Mouse (Mus musculus): ENCODE data around the gene Sowahd. TPM values are rescaled to one million over a fixed set of nuclear protein-coding genes. Genes with fewer than 3 reads are reported as not detected.
"Not testable (repeated sequence)": the region's sequence is repeated elsewhere in the genome, so short reads cannot be mapped to it uniquely, and the experiment has no call there.

Sowahd gene
- polyA plus RNA-seq, 1 experiment from 2014 or later = not detected

DNA sequence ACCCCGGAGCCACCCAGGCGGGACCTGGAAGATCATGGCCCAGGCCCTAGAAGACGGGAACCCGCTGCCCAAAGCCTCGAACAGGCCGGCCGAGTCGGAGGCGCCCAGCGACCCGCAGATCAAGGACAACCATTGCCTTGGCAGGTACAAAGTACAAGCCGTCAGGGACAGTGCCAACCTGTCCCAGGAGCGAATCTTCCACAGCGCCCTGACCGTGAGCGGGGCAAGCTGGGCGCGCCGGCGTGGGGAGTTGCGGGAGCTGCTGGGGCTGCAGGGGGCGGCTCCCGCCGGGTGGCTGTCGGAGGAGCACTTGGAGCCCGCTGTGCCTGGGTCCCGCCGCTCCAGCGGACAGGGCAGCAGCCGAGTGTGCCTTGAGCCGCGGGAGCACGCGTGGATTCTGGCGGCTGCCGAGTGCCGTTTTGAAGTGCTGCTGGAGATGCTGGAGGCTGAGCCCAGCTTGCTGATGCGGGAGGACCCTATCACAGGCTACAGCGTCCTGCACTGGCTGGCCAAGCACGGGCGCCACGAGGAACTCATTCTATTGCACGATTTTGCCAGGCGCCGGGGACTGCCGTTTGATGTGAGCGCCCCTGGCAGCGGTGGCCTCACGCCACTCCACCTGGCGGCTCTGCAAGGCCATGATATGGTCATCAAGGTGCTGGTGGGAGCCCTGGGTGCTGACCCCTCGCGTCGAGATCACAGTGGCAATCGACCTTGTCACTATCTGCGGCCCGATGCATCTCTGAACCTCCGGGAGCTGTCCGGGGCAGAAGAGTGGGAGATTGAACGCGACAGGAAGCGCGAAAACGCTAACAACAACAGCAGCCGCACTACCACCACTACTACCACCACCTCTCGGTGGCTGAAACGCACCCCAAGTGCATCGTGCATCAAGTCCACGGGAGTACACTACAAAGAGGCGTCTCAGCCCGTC, 512 bp downstream of the Sowahd start:
- peak overlapping the region; percentile 23 for H3K4me3 ChIP-seq (ENCODE audit: low read depth, low read length)
- peak overlapping the region; percentile 54 for H3K4me2 ChIP-seq (ENCODE audit: low read depth, severe bottlenecking)
- no peaks in the 10 kb centered on the region for H3K9me3 ChIP-seq (ENCODE audit: control insufficient read depth, low read length)
- no peak overlapping the region for H3K27ac ChIP-seq (replicated peaks; ENCODE audit: low read depth, low read length)
- WGBS = 10% methylated on average over 70 of the region's 70 CpGs
- H3K27me3 ChIP-seq (ENCODE audit: control insufficient read depth, insufficient read depth, low read length) = peaks cover 35% of the 10 kb centered on the region
- no peak overlapping the region for H3K9ac ChIP-seq (ENCODE audit: low read length)
- DNase-seq (ENCODE audit: low spot score) = peak; percentile 43
- ATAC-seq (ENCODE audit: insufficient number of reproducible peaks, low FRiP score, low TSS enrichment, low read depth) = no peak
- 0 out of 2 replicates have a peak, but pooled peaks cover 4% of the 10 kb centered on the region for H3K4me1 ChIP-seq (ENCODE audit: control insufficient read depth, insufficient read depth, low read length)
- no peaks in the 10 kb centered on the region for H3K36me3 ChIP-seq (ENCODE audit: control insufficient read depth, insufficient read depth, low read length)

DNA sequence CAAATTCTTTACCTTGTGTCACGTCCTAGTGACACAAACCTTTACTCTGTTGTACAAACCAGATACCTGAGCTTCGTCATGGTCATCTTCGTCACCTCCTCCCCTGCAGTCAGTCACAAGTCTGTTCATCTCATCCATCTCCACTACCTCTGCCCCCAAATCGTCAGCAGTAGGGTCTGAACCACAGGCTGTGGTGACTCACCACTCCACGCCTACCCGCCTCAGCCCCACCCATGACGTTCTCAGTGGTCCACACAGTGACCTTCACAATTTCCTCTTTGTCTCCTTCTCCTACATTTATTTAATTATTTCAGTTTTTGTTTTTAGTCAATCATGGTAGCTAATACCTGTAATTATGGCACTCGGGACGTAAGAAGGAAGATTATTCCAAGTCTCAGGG, 15.3 kb downstream of the Sowahd start:
- DNase-seq (ENCODE audit: low spot score) = no peak
- Histone ChIP-seq H3K4me3 (ENCODE audit: low read depth, low read length) (no peak overlapping the region), H3K27ac (replicated peaks; ENCODE audit: low read depth, low read length) (no peak overlapping the region), H3K27me3 (ENCODE audit: control insufficient read depth, insufficient read depth, low read length) (no peaks in the 10 kb centered on the region), H3K4me1 (ENCODE audit: control insufficient read depth, insufficient read depth, low read length) (no peaks in the 10 kb centered on the region), H3K9ac (ENCODE audit: low read length) (no peak overlapping the region), H3K36me3 (ENCODE audit: control insufficient read depth, insufficient read depth, low read length) (no peaks in the 10 kb centered on the region), H3K4me2 (ENCODE audit: low read depth, severe bottlenecking) (no peak overlapping the region), H3K9me3 (ENCODE audit: control insufficient read depth, low read length) (no peaks in the 10 kb centered on the region)
- WGBS = 82% methylated on average over 9 of the region's 9 CpGs
- no peak for ATAC-seq (ENCODE audit: insufficient number of reproducible peaks, low FRiP score, low TSS enrichment, low read depth)

DNA sequence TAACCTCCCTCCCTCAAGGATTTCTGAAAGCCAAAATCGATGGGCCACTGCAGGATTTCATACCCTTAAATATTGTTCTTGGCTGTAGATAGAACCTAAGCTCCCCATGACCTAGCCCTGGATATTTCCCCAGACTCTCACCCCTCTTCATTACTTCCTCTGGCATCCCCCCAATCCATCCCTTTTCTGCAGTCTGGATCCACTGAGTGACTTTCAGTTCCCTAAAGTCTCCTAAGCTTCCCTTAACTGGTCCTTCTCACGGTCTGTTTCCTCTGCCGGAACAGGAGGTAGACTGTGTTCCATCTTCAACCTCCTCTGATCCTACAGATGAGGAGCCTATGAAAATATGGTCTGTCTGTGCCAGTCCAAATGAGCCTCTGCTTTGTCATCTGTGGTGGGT, 18.7 kb downstream of the Sowahd start:
- Histone ChIP-seq H3K4me2 (ENCODE audit: low read depth, severe bottlenecking) (no peak overlapping the region), H3K27me3 (ENCODE audit: control insufficient read depth, insufficient read depth, low read length) (no peaks in the 10 kb centered on the region), H3K4me1 (ENCODE audit: control insufficient read depth, insufficient read depth, low read length) (no peaks in the 10 kb centered on the region), H3K4me3 (ENCODE audit: low read depth, low read length) (no peak overlapping the region), H3K9me3 (ENCODE audit: control insufficient read depth, low read length) (no peaks in the 10 kb centered on the region), H3K36me3 (ENCODE audit: control insufficient read depth, insufficient read depth, low read length) (no peaks in the 10 kb centered on the region), H3K27ac (replicated peaks; ENCODE audit: low read depth, low read length) (no peak overlapping the region), H3K9ac (ENCODE audit: low read length) (no peak overlapping the region)
- ATAC-seq (ENCODE audit: insufficient number of reproducible peaks, low FRiP score, low TSS enrichment, low read depth) (no peak), DNase-seq (ENCODE audit: low spot score) (no peak)
- 91% methylated on average over 3 of the region's 3 CpGs for WGBS

DNA sequence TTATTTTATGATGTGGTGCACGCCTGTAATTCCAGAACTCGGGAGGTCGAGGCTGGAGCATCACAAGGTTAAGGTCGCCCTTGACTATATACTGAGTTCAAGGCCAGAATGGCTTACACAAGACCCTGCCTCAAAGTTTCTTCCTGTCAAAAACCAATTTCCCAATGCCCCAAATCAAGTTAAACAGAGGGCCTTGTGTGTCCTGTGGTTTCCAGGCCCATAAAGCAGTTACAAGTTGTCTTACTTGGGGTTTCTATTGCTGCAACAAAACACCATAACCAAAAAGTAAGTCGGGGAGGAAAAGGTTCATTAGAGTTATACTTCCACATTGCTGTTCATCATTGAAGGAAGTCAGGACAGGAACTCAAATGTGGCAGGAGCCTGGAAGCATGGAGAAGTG, 20.1 kb downstream of the Sowahd start:
- Histone ChIP-seq H3K36me3 (ENCODE audit: control insufficient read depth, insufficient read depth, low read length) (no peaks in the 10 kb centered on the region), H3K4me3 (ENCODE audit: low read depth, low read length) (no peak overlapping the region), H3K4me1 (ENCODE audit: control insufficient read depth, insufficient read depth, low read length) (no peaks in the 10 kb centered on the region), H3K9ac (ENCODE audit: low read length) (no peak overlapping the region), H3K27me3 (ENCODE audit: control insufficient read depth, insufficient read depth, low read length) (no peaks in the 10 kb centered on the region), H3K9me3 (ENCODE audit: control insufficient read depth, low read length) (no peaks in the 10 kb centered on the region), H3K27ac (replicated peaks; ENCODE audit: low read depth, low read length) (no peak overlapping the region), H3K4me2 (ENCODE audit: low read depth, severe bottlenecking) (no peak overlapping the region)
- ATAC-seq (ENCODE audit: insufficient number of reproducible peaks, low FRiP score, low TSS enrichment, low read depth) (no peak), DNase-seq (ENCODE audit: low spot score) (no peak)
- 84% methylated on average over 5 of the region's 5 CpGs for WGBS

DNA sequence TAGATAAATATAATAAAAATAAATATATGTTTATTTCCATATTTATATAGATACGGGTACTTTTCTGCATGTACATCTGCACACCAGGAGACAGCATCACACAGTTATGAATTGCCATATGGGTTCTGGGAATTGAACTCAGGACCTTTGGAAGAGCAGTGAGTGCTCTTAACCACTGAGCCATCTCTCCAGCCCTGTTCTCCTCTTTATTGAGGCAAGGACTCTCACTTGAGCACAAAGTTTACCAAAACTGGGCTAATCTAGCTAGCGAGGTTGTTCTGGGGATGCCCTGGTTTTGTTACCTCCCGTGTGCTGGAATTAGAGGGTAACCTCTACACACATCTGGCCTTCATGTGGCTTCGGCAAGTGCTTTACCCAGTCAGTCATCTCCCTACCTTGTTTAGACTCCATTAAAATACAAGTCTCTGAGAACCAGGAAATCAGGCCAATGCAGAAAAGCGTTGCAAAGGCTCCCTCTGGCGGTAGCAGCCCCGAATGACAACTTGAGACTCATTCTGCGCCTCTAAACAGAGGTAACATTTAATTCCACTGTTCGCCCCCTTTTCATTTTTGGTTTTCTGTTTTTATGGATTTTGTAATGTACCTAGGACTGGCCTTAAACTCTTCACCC, 25.7 kb downstream of the Sowahd start:
- H3K36me3 ChIP-seq (ENCODE audit: control insufficient read depth, insufficient read depth, low read length) = no peaks in the 10 kb centered on the region
- H3K4me3 ChIP-seq (ENCODE audit: low read depth, low read length) = no peak overlapping the region
- DNase-seq (ENCODE audit: low spot score) = peak; percentile 76
- H3K4me2 ChIP-seq (ENCODE audit: low read depth, severe bottlenecking) = no peak overlapping the region
- WGBS = 35% methylated on average over 9 of the region's 9 CpGs
- no peaks in the 10 kb centered on the region for H3K27me3 ChIP-seq (ENCODE audit: control insufficient read depth, insufficient read depth, low read length)
- no peak overlapping the region for H3K27ac ChIP-seq (replicated peaks; ENCODE audit: low read depth, low read length)
- no peak overlapping the region for H3K9ac ChIP-seq (ENCODE audit: low read length)
- H3K9me3 ChIP-seq (ENCODE audit: control insufficient read depth, low read length) = no peaks in the 10 kb centered on the region
- H3K4me1 ChIP-seq (ENCODE audit: control insufficient read depth, insufficient read depth, low read length) = no peaks in the 10 kb centered on the region
- ATAC-seq (ENCODE audit: insufficient number of reproducible peaks, low FRiP score, low TSS enrichment, low read depth) = no peak

DNA sequence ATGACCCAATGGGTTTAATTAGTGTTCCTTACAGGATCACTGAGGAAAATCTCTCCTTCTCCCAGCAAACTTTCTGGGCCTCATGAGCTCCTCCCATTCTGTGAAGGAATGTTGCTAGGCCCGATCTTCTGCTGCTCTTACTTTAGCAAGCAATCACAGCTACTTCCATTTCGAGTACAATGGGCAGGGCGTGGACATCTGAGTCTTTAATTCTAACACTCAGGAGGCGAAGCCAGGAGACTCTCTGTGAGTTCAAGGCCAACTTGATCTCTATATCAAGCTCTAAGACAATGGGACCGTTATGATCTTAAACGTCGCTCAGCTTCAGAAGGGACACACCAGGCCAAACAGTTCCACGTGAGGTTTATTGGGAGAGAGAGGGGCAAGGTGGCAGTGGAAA, 28.0 kb downstream of the Sowahd start:
- no peaks in the 10 kb centered on the region for H3K4me1 ChIP-seq (ENCODE audit: control insufficient read depth, insufficient read depth, low read length)
- WGBS = 84% methylated on average over 8 of the region's 8 CpGs
- no peak for DNase-seq (ENCODE audit: low spot score)
- H3K4me2 ChIP-seq (ENCODE audit: low read depth, severe bottlenecking) = no peak overlapping the region
- 0 out of 2 replicates have a peak, but pooled peaks cover 2% of the 10 kb centered on the region for H3K36me3 ChIP-seq (ENCODE audit: control insufficient read depth, insufficient read depth, low read length)
- H3K4me3 ChIP-seq (ENCODE audit: low read depth, low read length) = no peak overlapping the region
- H3K9ac ChIP-seq (ENCODE audit: low read length) = no peak overlapping the region
- no peaks in the 10 kb centered on the region for H3K9me3 ChIP-seq (ENCODE audit: control insufficient read depth, low read length)
- no peak for ATAC-seq (ENCODE audit: insufficient number of reproducible peaks, low FRiP score, low TSS enrichment, low read depth)
- H3K27ac ChIP-seq (replicated peaks; ENCODE audit: low read depth, low read length) = no peak overlapping the region
- no peaks in the 10 kb centered on the region for H3K27me3 ChIP-seq (ENCODE audit: control insufficient read depth, insufficient read depth, low read length)

DNA sequence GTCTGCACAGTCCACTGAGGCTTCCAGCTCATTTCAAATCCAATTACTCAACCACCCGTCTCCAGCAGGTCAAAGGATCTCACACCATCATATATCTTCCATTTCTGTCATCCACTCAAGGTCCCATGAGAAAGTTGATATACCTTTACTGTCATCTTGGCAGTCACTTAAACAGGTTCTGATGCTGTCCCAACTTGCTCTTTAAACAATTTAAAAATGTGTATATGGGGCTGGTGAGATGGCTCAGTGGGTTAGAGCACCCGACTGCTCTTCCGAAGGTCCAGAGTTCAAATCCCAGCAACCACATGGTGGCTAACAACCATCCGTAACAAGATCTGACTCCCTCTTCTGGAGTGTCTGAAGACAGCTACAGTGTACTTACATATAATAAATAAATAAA, 31.7 kb downstream of the Sowahd start:
- H3K4me3 ChIP-seq (ENCODE audit: low read depth, low read length); H3K27ac ChIP-seq (replicated peaks; ENCODE audit: low read depth, low read length); H3K36me3 ChIP-seq (ENCODE audit: control insufficient read depth, insufficient read depth, low read length); DNase-seq (ENCODE audit: low spot score); H3K9me3 ChIP-seq (ENCODE audit: control insufficient read depth, low read length); H3K4me1 ChIP-seq (ENCODE audit: control insufficient read depth, insufficient read depth, low read length); H3K9ac ChIP-seq (ENCODE audit: low read length); H3K27me3 ChIP-seq (ENCODE audit: control insufficient read depth, insufficient read depth, low read length); H3K4me2 ChIP-seq (ENCODE audit: low read depth, severe bottlenecking): not testable (repeated sequence)
- 63% methylated on average over 3 of the region's 4 CpGs for WGBS
- ATAC-seq (ENCODE audit: insufficient number of reproducible peaks, low FRiP score, low TSS enrichment, low read depth) = peak; percentile 38; the same call in 1 of the 2 replicates

DNA sequence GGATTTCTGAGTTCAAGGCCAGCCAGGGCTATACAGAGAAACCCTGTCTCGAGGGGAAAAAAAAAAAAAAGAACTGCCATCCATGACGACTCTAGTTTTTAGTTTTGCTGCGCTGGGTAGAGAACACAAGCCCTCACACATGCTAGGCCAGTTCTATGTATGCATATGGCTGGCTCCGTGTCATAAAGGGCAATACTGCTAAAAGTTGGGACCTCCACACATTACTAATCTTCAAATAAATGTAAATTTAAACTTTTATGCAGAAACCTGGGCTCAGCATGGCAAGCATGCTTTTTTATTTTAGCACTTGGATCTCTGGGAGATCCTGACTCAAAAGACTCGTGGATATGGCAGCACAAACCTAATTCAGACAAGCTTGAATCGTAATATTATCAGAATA, 32.5 kb downstream of the Sowahd start:
- no peaks in the 10 kb centered on the region for H3K9me3 ChIP-seq (ENCODE audit: control insufficient read depth, low read length)
- no peaks in the 10 kb centered on the region for H3K4me1 ChIP-seq (ENCODE audit: control insufficient read depth, insufficient read depth, low read length)
- H3K36me3 ChIP-seq (ENCODE audit: control insufficient read depth, insufficient read depth, low read length) = 0 out of 2 replicates have a peak, but pooled peaks cover 2% of the 10 kb centered on the region
- no peak overlapping the region for H3K27ac ChIP-seq (replicated peaks; ENCODE audit: low read depth, low read length)
- H3K4me3 ChIP-seq (ENCODE audit: low read depth, low read length) = no peak overlapping the region
- DNase-seq (ENCODE audit: low spot score) (no peak), ATAC-seq (ENCODE audit: insufficient number of reproducible peaks, low FRiP score, low TSS enrichment, low read depth) (no peak)
- no peak overlapping the region for H3K9ac ChIP-seq (ENCODE audit: low read length)
- no peaks in the 10 kb centered on the region for H3K27me3 ChIP-seq (ENCODE audit: control insufficient read depth, insufficient read depth, low read length)
- no peak overlapping the region for H3K4me2 ChIP-seq (ENCODE audit: low read depth, severe bottlenecking)
- 59% methylated on average over 6 of the region's 6 CpGs for WGBS
